Comparison of ENCODE assay signal across 9 mouse cellular contexts in the genomic region with DNA sequence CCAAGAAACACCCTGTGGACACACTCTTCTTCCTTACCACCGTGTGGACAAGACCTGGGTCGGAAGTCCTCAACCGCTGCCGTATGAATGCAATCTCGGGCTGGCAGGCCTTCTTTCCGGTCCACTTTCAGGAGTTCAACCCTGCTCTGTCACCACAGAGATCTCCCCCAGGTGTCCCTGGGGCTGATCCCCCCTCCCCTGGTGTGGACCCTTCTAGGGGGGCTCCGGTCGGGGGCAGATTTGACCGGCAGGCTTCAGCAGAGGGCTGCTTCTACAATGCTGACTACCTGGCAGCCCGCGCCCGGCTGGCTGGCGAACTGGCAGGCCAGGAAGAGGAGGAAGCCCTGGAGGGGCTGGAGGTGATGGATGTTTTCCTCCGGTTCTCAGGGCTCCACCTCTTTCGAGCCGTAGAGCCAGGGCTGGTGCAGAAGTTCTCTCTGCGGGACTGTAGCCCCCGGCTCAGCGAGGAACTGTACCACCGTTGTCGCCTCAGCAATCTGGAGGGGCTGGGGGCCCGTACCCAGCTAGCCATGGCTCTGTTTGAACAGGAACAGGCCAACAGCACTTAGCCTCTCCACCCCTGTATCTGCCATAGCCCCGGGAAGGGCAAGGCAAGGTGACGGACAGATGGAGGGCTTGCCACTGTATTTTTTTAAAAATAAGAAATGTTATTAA. TPM values are rescaled to one million over a fixed set of nuclear protein-coding genes. Genes with fewer than 3 reads are reported as not detected.
DNase-seq lines count a peak whose midpoint lies in the region; ATAC-seq lines count a peak whose summit lies in the region.
"Had no signal": no experiment of that assay in that cellular context is flagged by ENCODE, and none has a peak within 500 bp of the region (broad histone marks: within the 10 kb centered on the region; RNA-seq: fewer than 3 reads in every experiment).

No protein-coding gene starts in this region.

- no peaks in the 10 kb centered on the region; the same call in 1 of the 2 replicates for H3K27me3 ChIP-seq in neural tube, embryonic 12.5 days (replicated peaks)
- H3K27me3 ChIP-seq in stomach, embryonic 16.5 days (ENCODE audit: control insufficient read depth, insufficient read depth, low read length), result no peaks in the 10 kb centered on the region

- 60% methylated on average over 24 of the region's 24 CpGs for WGBS in neural tube, embryonic 12.5 days
- 51% methylated on average over 24 of the region's 24 CpGs for WGBS in stomach, embryonic 16.5 days

- no peak overlapping the region for H3K27ac ChIP-seq in neural tube, embryonic 12.5 days
- no peak overlapping the region for H3K27ac ChIP-seq in stomach, embryonic 16.5 days (ENCODE audit: low read length)

- H3K36me3 ChIP-seq in neural tube, embryonic 12.5 days, result peaks cover 63% of the 10 kb centered on the region
- H3K36me3 ChIP-seq in stomach, embryonic 16.5 days (ENCODE audit: control insufficient read depth, insufficient read depth, low read length), result peaks cover 18% of the 10 kb centered on the region; the same call in 1 of the 2 replicates

- no peaks in the 10 kb centered on the region for H3K9me3 ChIP-seq in neural tube, embryonic 12.5 days
- H3K9me3 ChIP-seq in stomach, embryonic 16.5 days (replicated peaks; ENCODE audit: control insufficient read depth, low read length), result no peaks in the 10 kb centered on the region

- peak; percentile 92 for DNase-seq in heart, adult 11 months
- DNase-seq in heart, adult 9 months (ENCODE audit: low spot score in 2 of 2), result no peak
- no peak for DNase-seq in neural tube, embryonic 10.5 days (ENCODE audit: extremely low spot score, low spot score)
- peak; percentile 68 for DNase-seq in kidney, postnatal 10 days
- no peak for DNase-seq in layer of hippocampus, adult 11-12 months (ENCODE audit: low spot score)
- no peak for DNase-seq in lung, adult 18-20 months
- DNase-seq: right cerebral cortex, postnatal 4 days had no signal

- peak overlapping the region; percentile 35; the same call in 1 of the 2 replicates for H3K9ac ChIP-seq in neural tube, embryonic 12.5 days
- peak overlapping the region; percentile 47; the same call in 1 of the 2 replicates for H3K9ac ChIP-seq in stomach, embryonic 16.5 days (ENCODE audit: low read length)

- H3K4me1 ChIP-seq in neural tube, embryonic 12.5 days, result peaks cover 46% of the 10 kb centered on the region
- H3K4me1 ChIP-seq in stomach, embryonic 16.5 days (ENCODE audit: control insufficient read depth, insufficient read depth, low read length), result peaks cover 21% of the 10 kb centered on the region

- no peak overlapping the region for H3K4me3 ChIP-seq in neural tube, embryonic 12.5 days
- H3K4me3 ChIP-seq in stomach, embryonic 16.5 days (replicated peaks; ENCODE audit: low read length), result 0 out of 2 replicates have a peak overlapping the region, but pooled peaks have one; percentile 3

- peak overlapping the region; percentile 17; the same call in 1 of the 2 replicates for H3K4me2 ChIP-seq in neural tube, embryonic 12.5 days (replicated peaks)
- peak overlapping the region; percentile 30; the same call in 1 of the 2 replicates for H3K4me2 ChIP-seq in stomach, embryonic 16.5 days (ENCODE audit: low read depth, low read length)

- no peak for ATAC-seq in neural tube, embryonic 12.5 days (ENCODE audit: low FRiP score, low read depth)
- ATAC-seq in stomach, embryonic 16.5 days (ENCODE audit: insufficient read depth, low FRiP score), result no peak

RNA-seq across cellular contexts. Expression of a gene that starts 5.4 kb away (rescaled TPM):
- 19.8 and 21.6 TPM in 2 replicates for polyA plus RNA-seq in neural tube, embryonic 12.5 days (2016; fragmentation: Nextera tagmentation; extraction: Ambion mirVana)
- polyA plus RNA-seq in stomach, embryonic 16.5 days (2015; fragmentation: Nextera tagmentation; extraction: Ambion mirVana), result 21.8 and 23.9 TPM in 2 replicates

RNA-seq across cellular contexts. Expression of a gene that starts 14.7 kb away (rescaled TPM):
- 114 and 123 TPM in 2 replicates for polyA plus RNA-seq in neural tube, embryonic 12.5 days (2016; fragmentation: Nextera tagmentation; extraction: Ambion mirVana)
- polyA plus RNA-seq in stomach, embryonic 16.5 days (2015; fragmentation: Nextera tagmentation; extraction: Ambion mirVana), result 81.7 and 81.9 TPM in 2 replicates

RNA-seq across cellular contexts. Expression of a gene that starts 32.3 kb away (rescaled TPM):
- polyA plus RNA-seq in neural tube, embryonic 12.5 days (2016; fragmentation: Nextera tagmentation; extraction: Ambion mirVana), result 82.2 and 90.6 TPM in 2 replicates
- 13.1 and 17.1 TPM in 2 replicates for polyA plus RNA-seq in stomach, embryonic 16.5 days (2015; fragmentation: Nextera tagmentation; extraction: Ambion mirVana)

RNA-seq across cellular contexts. Expression of a gene that starts 35.3 kb away (rescaled TPM):
- polyA plus RNA-seq in neural tube, embryonic 12.5 days (2016; fragmentation: Nextera tagmentation; extraction: Ambion mirVana), result 0.15 and 0.20 TPM in 2 replicates
- 0.13 TPM in 1 of 2 replicates, not detected in the other for polyA plus RNA-seq in stomach, embryonic 16.5 days (2015; fragmentation: Nextera tagmentation; extraction: Ambion mirVana)

RNA-seq across cellular contexts. Expression of a gene that starts 51.2 kb away (rescaled TPM):
- polyA plus RNA-seq in neural tube, embryonic 12.5 days (2016; fragmentation: Nextera tagmentation; extraction: Ambion mirVana), result 0.37 and 0.82 TPM in 2 replicates
- polyA plus RNA-seq in stomach, embryonic 16.5 days (2015; fragmentation: Nextera tagmentation; extraction: Ambion mirVana), result 0.24 and 0.58 TPM in 2 replicates

Comparison
In these comparisons a context has a peak if more than half of its experiments do, and no peak if none do; other contexts are left out.
1. DNase-seq: peak in heart, adult 11 months (single experiment) and kidney, postnatal 10 days (single experiment); none in heart, adult 9 months (0 of 2), neural tube, embryonic 10.5 days (single experiment), layer of hippocampus, adult 11-12 months (single experiment) and lung, adult 18-20 months (0 of 2).